Mouse (Mus musculus): ENCODE measurements around the gene Zfp462. TPM values are rescaled to one million over a fixed set of nuclear protein-coding genes. Genes with fewer than 3 reads are reported as not detected.

Gene Zfp462
- polyA plus RNA-seq, 1 experiment from 2014 or later, result 20.2 TPM

- 88% methylated on average over 2 of the region's 2 CpGs for WGBS
- no peak for ATAC-seq (ENCODE audit: low FRiP score)
Observed at GRCm38 (mm10) chr4:54996064-54996463, 51.2 kb downstream of the Zfp462 start.

GRCm38 (mm10) chr4:54998146-54998841 is 53.4 kb downstream of the Zfp462 start:
- Histone ChIP-seq H3K9me3 (ENCODE audit: control insufficient read depth, low read length) (no peaks in the 10 kb centered on the region), H3K4me2 (no peak overlapping the region), H3K36me3 (ENCODE audit: control insufficient read depth, insufficient read depth, low read length) (peaks cover 11% of the 10 kb centered on the region; the same call in 1 of the 2 replicates), H3K9ac (ENCODE audit: low read length) (no peak overlapping the region), H3K4me3 (ENCODE audit: low read depth, low read length) (no peak overlapping the region), H3K27ac (ENCODE audit: low read depth, low read length) (no peak overlapping the region), H3K4me1 (ENCODE audit: control insufficient read depth, insufficient read depth, low read length) (peaks cover 3% of the 10 kb centered on the region), H3K27me3 (ENCODE audit: control insufficient read depth, insufficient read depth, low read length) (no peaks in the 10 kb centered on the region)
- no peak for ATAC-seq (ENCODE audit: low FRiP score)
- no peak for DNase-seq (ENCODE audit: low spot score, missing footprints)
- WGBS, result 87% methylated on average over 9 of the region's 9 CpGs

More at GRCm38 (mm10) chr4:54996064-54996463, 51.2 kb downstream of the Zfp462 start:
- Histone ChIP-seq H3K27me3 (ENCODE audit: control insufficient read depth, insufficient read depth, low read length) (no peaks in the 10 kb centered on the region), H3K27ac (ENCODE audit: low read depth, low read length) (no peak overlapping the region), H3K36me3 (ENCODE audit: control insufficient read depth, insufficient read depth, low read length) (0 out of 2 replicates have a peak, but pooled peaks cover 5% of the 10 kb centered on the region), H3K4me1 (ENCODE audit: control insufficient read depth, insufficient read depth, low read length) (no peaks in the 10 kb centered on the region), H3K9me3 (ENCODE audit: control insufficient read depth, low read length) (no peaks in the 10 kb centered on the region), H3K4me3 (ENCODE audit: low read depth, low read length) (no peak overlapping the region), H3K9ac (ENCODE audit: low read length) (no peak overlapping the region), H3K4me2 (no peak overlapping the region)
- DNase-seq (ENCODE audit: low spot score, missing footprints), result no peak

GRCm38 (mm10) chr4:54999556-54999955 is 54.7 kb downstream of the Zfp462 start:
- ATAC-seq (ENCODE audit: low FRiP score) (no peak), DNase-seq (ENCODE audit: low spot score, missing footprints) (no peak)
- Histone ChIP-seq H3K4me1 (ENCODE audit: control insufficient read depth, insufficient read depth, low read length) (peaks cover 15% of the 10 kb centered on the region), H3K4me3 (ENCODE audit: low read depth, low read length) (no peak overlapping the region), H3K4me2 (no peak overlapping the region), H3K9ac (ENCODE audit: low read length) (no peak overlapping the region), H3K9me3 (ENCODE audit: control insufficient read depth, low read length) (no peaks in the 10 kb centered on the region), H3K27ac (ENCODE audit: low read depth, low read length) (no peak overlapping the region), H3K36me3 (ENCODE audit: control insufficient read depth, insufficient read depth, low read length) (peaks cover 11% of the 10 kb centered on the region; the same call in 1 of the 2 replicates), H3K27me3 (ENCODE audit: control insufficient read depth, insufficient read depth, low read length) (no peaks in the 10 kb centered on the region)
- 96% methylated on average over 5 of the region's 5 CpGs for WGBS

GRCm38 (mm10) chr4:55001386-55001785 is 56.5 kb downstream of the Zfp462 start:
- Histone ChIP-seq H3K27ac (ENCODE audit: low read depth, low read length) (no peak overlapping the region), H3K27me3 (ENCODE audit: control insufficient read depth, insufficient read depth, low read length) (no peaks in the 10 kb centered on the region), H3K4me3 (ENCODE audit: low read depth, low read length) (no peak overlapping the region), H3K4me2 (no peak overlapping the region), H3K36me3 (ENCODE audit: control insufficient read depth, insufficient read depth, low read length) (peaks cover 7% of the 10 kb centered on the region; the same call in 1 of the 2 replicates), H3K4me1 (ENCODE audit: control insufficient read depth, insufficient read depth, low read length) (peaks cover 32% of the 10 kb centered on the region), H3K9ac (ENCODE audit: low read length) (no peak overlapping the region), H3K9me3 (ENCODE audit: control insufficient read depth, low read length) (no peaks in the 10 kb centered on the region)
- no peak for ATAC-seq (ENCODE audit: low FRiP score)
- 92% methylated on average over 3 of the region's 3 CpGs for WGBS
- no peak for DNase-seq (ENCODE audit: low spot score, missing footprints)

DNA sequence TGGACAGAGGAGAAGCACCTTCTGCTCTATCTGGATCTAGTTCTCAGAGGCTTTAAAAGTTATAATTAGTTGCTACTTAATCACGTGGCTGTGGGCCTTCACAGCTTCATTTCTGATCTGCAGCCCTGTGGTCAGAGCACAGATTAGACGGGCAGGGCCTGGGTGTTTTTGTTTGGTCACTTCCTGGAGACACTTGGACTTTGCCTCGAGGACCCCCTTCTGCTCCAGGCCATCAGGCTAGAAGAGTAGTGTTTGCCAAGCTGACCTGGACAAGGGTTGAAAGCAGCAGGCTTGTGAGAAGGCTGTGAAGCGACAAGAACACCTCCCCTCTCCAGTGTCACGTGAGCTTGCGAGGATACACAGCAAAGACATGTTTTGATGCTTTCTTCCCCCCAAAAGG is 58.3 kb downstream of the Zfp462 start:
- Histone ChIP-seq H3K27ac (ENCODE audit: low read depth, low read length) (no peak overlapping the region), H3K9ac (ENCODE audit: low read length) (no peak overlapping the region), H3K4me3 (ENCODE audit: low read depth, low read length) (no peak overlapping the region), H3K27me3 (ENCODE audit: control insufficient read depth, insufficient read depth, low read length) (no peaks in the 10 kb centered on the region), H3K36me3 (ENCODE audit: control insufficient read depth, insufficient read depth, low read length) (peaks cover 13% of the 10 kb centered on the region; the same call in 1 of the 2 replicates), H3K9me3 (ENCODE audit: control insufficient read depth, low read length) (no peaks in the 10 kb centered on the region), H3K4me1 (ENCODE audit: control insufficient read depth, insufficient read depth, low read length) (peaks cover 32% of the 10 kb centered on the region), H3K4me2 (no peak overlapping the region)
- WGBS, result 77% methylated on average over 6 of the region's 6 CpGs
- no peak for ATAC-seq (ENCODE audit: low FRiP score)
- no peak for DNase-seq (ENCODE audit: low spot score, missing footprints)

DNA sequence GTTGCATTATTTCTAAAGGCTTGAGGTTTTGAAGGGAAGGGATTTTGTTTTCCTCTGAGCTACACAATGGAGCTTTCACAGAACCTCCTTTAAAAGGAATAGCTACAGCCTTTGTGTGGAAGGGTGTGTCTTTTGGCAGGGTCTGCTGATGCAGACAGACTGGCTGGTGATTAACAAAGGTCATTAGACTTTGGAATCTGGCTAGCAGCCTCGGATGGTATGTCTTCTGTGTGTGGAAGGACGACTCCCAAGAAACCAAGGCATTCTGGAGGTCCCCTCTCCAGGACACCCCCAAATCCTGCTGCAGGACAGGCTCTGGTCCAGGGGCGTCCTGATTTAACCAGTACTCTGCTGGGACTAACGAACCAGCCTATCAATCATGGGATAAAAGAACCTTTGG is 60.2 kb downstream of the Zfp462 start:
- H3K36me3 ChIP-seq (ENCODE audit: control insufficient read depth, insufficient read depth, low read length), result peaks cover 33% of the 10 kb centered on the region
- ATAC-seq (ENCODE audit: low FRiP score), result peak; percentile 74
- no peak overlapping the region for H3K4me3 ChIP-seq (ENCODE audit: low read depth, low read length)

DNA sequence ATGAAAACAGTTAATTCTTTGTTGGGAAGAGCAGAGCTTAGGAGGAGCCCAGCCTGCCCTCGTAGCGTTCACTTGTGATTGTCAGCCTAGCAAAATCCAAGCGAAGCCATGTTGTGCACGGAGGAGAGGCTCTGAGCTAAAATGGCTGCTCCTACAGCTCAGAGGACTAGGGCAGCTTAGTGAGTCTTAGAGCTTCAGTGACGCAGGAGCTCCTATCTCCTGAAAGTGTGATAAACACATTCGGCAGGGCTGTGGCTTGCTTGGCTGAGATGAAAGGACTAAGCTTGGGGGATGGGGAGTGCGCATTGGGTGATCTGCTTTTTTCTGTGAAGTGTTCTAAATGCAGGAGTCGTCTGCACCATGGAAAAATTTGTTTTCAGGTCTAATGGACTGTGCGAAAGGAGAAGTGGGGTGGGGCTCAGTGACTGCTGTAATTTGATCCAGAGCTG is 60.7 kb downstream of the Zfp462 start:
- no peaks in the 10 kb centered on the region for H3K27me3 ChIP-seq (ENCODE audit: control insufficient read depth, insufficient read depth, low read length)
- WGBS, result 9% methylated on average over 9 of the region's 9 CpGs
- no peak overlapping the region for H3K4me3 ChIP-seq (ENCODE audit: low read depth, low read length)
- peak overlapping the region; percentile 82 for H3K27ac ChIP-seq (ENCODE audit: low read depth, low read length)
- no peaks in the 10 kb centered on the region for H3K9me3 ChIP-seq (ENCODE audit: control insufficient read depth, low read length)
- peaks cover 32% of the 10 kb centered on the region for H3K4me1 ChIP-seq (ENCODE audit: control insufficient read depth, insufficient read depth, low read length)
- H3K36me3 ChIP-seq (ENCODE audit: control insufficient read depth, insufficient read depth, low read length), result peaks cover 38% of the 10 kb centered on the region
- DNase-seq (ENCODE audit: low spot score, missing footprints) (no peak), ATAC-seq (ENCODE audit: low FRiP score) (peak; percentile 83)
- H3K9ac ChIP-seq (ENCODE audit: low read length), result peak overlapping the region; percentile 1; the same call in 1 of the 2 replicates
- peak overlapping the region; percentile 3 for H3K4me2 ChIP-seq

More for the DNA sequence above, 60.2 kb downstream of the Zfp462 start:
- Histone ChIP-seq H3K27me3 (ENCODE audit: control insufficient read depth, insufficient read depth, low read length) (no peaks in the 10 kb centered on the region), H3K9me3 (ENCODE audit: control insufficient read depth, low read length) (no peaks in the 10 kb centered on the region), H3K27ac (ENCODE audit: low read depth, low read length) (peak overlapping the region; percentile 82), H3K4me1 (ENCODE audit: control insufficient read depth, insufficient read depth, low read length) (peaks cover 32% of the 10 kb centered on the region), H3K4me2 (peak overlapping the region; percentile 3), H3K9ac (ENCODE audit: low read length) (peak overlapping the region; percentile 1; the same call in 1 of the 2 replicates)
- DNase-seq (ENCODE audit: low spot score, missing footprints), result peak; percentile 94
- WGBS, result 8% methylated on average over 4 of the region's 4 CpGs

DNA sequence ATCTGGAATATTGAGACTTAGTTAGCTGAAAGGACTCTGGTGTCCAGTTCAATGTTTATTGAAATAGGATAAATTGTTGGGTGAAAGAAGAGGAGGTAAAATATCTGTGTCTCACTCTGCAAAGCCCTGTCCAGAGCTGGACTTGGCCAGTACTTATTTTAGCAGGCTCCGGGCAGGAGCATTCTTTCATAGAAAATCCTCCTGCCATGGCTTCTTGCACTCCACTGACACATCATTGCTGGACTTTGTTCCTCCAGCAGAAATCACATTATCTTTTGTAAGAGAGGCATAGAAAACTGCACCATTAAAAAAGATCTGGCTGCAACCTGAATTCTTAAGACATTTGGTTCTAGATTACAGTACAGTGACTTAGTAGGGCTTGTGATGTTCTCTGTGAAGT is 61.2 kb downstream of the Zfp462 start:
- H3K4me2 ChIP-seq, result no peak overlapping the region
- H3K36me3 ChIP-seq (ENCODE audit: control insufficient read depth, insufficient read depth, low read length), result peaks cover 42% of the 10 kb centered on the region
- H3K9me3 ChIP-seq (ENCODE audit: control insufficient read depth, low read length), result no peaks in the 10 kb centered on the region
- 35% methylated on average over 1 of the region's 1 CpGs for WGBS
- peaks cover 32% of the 10 kb centered on the region for H3K4me1 ChIP-seq (ENCODE audit: control insufficient read depth, insufficient read depth, low read length)
- ATAC-seq (ENCODE audit: low FRiP score) (no peak), DNase-seq (ENCODE audit: low spot score, missing footprints) (no peak)
- H3K27ac ChIP-seq (ENCODE audit: low read depth, low read length), result peak overlapping the region; percentile 82
- H3K4me3 ChIP-seq (ENCODE audit: low read depth, low read length), result no peak overlapping the region
- peak overlapping the region; percentile 1; the same call in 1 of the 2 replicates for H3K9ac ChIP-seq (ENCODE audit: low read length)
- H3K27me3 ChIP-seq (ENCODE audit: control insufficient read depth, insufficient read depth, low read length), result no peaks in the 10 kb centered on the region

DNA sequence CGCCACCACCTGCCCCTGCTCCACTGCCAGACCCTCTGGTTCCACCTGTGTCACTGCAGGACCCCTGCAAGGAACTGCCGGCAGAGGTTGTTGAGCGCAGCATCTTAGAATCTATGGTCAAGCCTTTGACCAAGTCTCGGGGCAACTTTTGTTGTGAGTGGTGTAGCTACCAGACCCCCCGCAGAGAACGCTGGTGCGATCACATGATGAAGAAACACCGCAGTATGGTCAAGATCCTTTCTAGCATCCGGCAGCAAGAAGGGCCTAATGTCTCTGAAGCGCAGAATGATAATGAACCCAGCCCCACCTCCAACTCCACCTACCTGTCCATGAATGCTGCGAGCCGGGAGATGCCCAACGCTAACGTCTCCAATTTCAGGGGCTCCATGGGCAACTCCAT is 63.8 kb downstream of the Zfp462 start:
- Histone ChIP-seq H3K27ac (ENCODE audit: low read depth, low read length) (no peak overlapping the region), H3K4me3 (ENCODE audit: low read depth, low read length) (no peak overlapping the region), H3K9ac (ENCODE audit: low read length) (no peak overlapping the region), H3K4me2 (no peak overlapping the region), H3K9me3 (ENCODE audit: control insufficient read depth, low read length) (no peaks in the 10 kb centered on the region), H3K4me1 (ENCODE audit: control insufficient read depth, insufficient read depth, low read length) (peaks cover 27% of the 10 kb centered on the region), H3K36me3 (ENCODE audit: control insufficient read depth, insufficient read depth, low read length) (peaks cover 59% of the 10 kb centered on the region), H3K27me3 (ENCODE audit: control insufficient read depth, insufficient read depth, low read length) (no peaks in the 10 kb centered on the region)
- ATAC-seq (ENCODE audit: low FRiP score) (no peak), DNase-seq (ENCODE audit: low spot score, missing footprints) (no peak)
- 97% methylated on average over 14 of the region's 14 CpGs for WGBS
